Mouse (Mus musculus) cerebellum, postnatal 4 days (tissue): ENCODE results near the gene Slc31a2.

Experiments used
- DNase-seq, 2 experiments: peaks; one replicate each; pipeline ENCODE4 v3.0.0; 2022; ENCODE audit warnings: low spot score in 2 of 2, mixed read lengths in 1 of 2

Gene Slc31a2

DNA sequence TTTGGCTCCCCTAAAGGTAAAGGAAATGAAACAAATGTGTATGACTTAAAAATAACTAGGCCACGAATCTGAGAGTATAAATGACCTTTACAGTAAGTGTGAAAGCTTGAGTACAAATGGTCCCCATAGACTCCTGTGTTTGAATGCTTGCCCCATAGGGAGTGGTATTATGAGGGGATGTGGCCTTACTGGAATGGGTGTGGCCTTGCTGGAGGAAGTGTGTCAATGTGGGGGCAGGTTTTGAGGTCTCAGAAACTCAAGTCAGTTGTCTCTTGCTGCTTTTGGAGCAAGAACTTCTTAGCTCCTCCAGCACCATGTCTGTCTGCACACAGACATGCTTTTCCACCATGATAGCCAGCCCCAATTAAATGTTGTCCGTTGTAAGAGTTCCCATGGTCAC, 54.1 kb downstream of the Slc31a2 start:
- DNase-seq, result no peak

DNA sequence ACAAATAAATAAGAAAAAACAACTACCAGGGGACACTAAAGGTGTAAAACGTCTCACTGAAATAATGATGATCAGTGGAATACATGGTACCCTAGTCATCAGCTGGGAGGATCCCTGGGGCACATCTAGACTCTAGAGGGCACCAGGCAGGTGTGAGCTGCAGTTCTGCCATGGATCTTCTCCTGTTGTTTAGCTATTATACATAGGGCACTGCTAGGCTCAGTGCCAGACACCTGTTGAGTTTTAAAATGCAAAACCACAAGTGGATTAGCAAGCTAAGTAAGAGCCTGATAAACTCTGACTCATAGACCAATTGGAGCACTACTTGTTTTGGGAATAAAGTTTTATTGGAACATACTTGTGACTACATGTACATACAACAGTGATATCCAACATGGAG, 55.9 kb downstream of the Slc31a2 start:
- DNase-seq, result no peak

DNA sequence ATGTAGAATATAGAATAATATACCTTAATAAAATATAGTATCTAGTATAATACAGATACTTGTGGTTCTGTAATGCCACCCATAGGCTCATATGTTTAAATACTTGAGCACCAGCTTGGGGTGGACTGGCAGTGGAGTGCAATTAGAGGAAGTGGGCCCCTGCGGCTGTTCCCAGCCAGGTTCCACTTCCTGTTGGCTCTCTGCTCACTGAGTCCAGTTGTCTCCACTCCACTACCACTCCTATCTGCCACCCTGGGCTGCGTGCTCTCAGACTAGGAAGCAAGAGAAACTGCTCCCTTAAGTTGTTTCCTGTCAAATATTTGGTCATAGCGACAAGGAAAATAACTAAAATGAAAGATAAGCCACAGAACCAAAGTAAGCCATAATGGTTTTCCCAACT, 60.3 kb downstream of the Slc31a2 start:
- no peak for DNase-seq

DNA sequence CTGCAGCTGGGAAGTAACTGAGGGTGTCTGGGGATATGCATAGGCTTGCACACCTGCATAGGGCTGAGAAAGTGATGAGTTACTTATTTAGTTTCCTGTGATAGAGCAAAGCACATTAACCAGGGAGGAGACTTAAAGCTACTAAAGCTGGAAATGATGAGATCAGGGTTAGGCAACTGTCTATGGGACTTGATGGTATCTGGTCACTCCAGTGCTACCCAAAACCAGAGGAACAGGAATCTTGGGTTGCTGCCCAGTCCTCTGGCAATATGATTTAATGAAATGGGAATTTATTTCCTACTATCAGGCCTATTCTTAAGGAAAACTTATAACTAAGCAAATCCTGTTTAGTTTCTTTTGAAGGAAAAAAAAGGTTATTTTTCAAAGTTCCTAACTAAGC, 63.7 kb downstream of the Slc31a2 start:
- DNase-seq, result no peak

DNA sequence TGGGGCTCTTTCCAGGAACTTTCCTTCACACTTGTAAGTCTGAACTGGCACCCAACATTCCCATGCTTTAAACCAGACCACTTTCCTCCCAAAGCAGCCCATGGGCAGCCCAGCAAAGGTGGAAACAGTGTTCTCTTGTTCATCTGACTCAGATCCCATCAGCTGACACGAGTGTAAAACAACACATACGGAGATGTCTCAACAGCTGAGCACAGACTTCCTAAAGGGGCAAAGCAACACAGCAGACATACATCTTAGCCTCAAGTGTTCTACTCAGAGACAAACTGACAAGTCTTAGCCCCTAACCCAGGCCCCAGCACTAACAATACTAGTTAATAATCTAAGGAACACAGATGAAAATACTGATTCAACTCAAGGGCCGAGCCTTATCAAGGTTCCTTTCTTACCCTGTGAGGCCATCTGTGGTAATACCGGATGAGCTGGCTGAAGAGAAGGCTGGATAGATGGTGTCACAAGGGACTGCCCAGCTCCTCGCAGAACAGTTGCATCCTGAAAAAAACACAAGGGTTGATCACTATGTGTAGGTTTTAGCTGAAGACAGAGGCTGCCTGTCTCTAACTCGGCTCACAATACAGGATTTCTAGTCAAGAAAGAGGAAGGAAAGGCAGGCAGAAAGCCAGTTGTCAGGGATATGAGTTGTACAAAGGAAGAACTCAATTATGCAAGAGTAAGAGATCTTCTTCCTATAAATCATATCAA, 66.7 kb downstream of the Slc31a2 start:
- no peak for DNase-seq

DNA sequence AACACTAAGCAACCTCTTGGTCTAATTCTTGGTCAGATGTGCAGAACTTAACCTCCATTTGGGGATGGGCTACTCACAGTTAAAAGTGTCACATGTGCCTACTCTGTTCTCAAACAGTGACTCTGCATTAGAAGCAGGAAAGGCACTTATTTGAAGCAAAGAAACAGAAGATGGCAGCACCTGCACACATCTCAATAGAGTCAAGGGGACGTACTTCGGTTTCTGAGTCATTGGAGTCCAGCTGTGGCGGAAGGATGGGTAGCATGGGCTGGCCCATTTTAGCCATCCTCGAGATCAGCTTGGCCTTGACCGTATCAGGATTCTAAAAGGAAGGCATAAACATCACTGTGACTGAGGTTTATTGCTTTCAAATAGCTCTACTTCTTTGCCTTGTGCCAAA, 69.6 kb downstream of the Slc31a2 start:
- DNase-seq, result no peak

DNA sequence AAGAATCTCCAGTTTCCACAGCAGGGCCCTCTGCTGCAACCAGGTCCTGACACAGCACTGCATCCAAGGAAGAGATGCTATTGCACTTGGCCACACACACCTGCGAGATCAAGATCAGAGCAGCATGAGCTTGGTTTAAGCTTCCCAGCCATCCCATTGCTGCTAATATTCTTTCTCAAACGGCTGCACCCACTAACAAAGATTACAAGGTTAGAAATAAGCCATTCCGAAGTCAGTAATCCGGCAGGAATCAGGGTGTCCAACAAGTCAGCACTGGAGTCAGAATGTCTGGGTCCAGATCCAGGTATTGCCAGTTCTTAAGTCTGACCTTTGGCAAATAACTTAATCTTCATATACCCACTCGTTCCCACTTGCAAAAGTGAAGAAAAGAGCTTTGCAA, 76.2 kb downstream of the Slc31a2 start:
- no peak for DNase-seq

DNA sequence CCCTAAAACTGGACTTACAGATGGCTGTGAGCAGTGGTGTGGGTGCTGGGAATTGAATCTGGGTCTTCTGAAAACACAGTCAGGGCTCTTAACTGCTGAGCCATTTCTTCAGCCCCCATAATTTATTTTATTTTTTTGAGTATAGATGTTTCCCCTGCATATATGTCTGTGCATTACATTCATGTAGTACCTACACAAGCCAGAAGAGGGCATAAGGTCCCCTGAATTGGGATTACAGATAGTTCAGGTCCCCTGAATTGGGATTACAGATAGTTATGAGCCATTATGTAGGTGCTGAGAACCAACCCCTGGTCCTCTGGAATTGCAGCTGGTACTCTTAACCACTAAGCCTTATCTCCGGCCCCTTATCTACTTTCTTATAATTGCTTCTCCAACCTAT, 81.6 kb downstream of the Slc31a2 start:
- no peak for DNase-seq

DNA sequence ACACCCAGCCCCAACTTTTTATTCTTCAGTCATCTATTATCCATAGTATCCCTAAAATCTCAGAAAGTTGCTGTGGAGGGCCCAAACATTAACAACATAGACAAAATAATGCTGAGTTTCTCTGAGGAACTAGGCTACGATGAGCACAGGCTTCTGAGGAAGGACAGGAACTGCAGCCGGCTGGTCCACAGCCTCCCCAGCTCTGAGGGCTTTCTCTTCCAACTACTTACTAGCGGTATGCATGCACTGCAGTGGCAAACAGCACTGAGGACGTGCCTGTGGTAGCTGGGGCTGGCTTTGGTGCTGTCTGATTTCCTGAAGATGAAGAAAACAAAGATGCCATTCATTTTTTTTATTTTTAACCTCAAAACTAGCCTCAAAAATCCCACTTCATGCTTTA, 83.5 kb downstream of the Slc31a2 start:
- no peak for DNase-seq

DNA sequence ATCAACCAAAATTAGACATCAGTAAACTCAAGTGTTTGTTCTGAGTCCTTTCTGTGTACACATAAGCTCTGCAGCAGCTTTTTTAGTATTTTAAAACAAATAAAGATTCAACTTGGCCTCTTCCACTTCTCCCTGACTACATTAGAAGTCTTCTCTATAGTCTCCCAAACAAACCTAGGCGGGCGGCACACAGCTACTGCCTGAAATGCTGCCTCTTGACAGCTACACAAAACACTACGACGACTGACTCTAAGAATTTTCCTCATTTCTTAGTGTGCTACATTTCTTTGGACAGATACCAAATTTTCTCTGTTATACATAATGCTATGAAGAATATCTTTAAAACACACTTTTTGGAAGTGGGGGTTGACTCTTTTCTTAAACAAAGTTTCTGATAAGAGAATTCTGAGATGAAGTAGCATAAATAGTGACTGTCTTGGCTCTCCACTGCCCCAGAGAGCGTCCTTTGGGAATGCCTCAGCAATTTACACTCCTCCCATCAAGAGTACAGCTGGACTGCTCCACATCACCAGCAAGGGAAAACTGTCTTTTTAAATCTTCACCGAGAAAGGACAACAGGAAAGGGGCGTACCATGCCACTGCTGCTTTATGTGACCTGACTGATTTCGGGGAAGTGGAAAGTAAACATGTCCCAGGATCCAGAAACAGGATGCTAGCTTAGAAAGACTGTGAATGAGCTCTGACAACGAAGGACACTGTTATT, 85.4 kb downstream of the Slc31a2 start:
- DNase-seq, result no peak
